Mouse (Mus musculus) mouse trophoblast stem cell (cell line): ENCODE data around the gene Gabrg3.

Source experiments
- in situ Hi-C, 2 experiments: fragments of 300-500 bp; cut with MseI, MboI; formaldehyde crosslinking; loops; 2 replicates in 1 of 2; 3 replicates in 1 of 2; pipeline ENCODE4 v1.15.1; 2025

The Gabrg3 gene

GRCm38 (mm10) chr7:57071435-57072160, 315.4 kb downstream of the Gabrg3 start:
- in situ Hi-C loops: no loop called here

GRCm38 (mm10) chr7:57065398-57065797, 321.6 kb downstream of the Gabrg3 start:
- in situ Hi-C loops: no loop called here

- in situ Hi-C loops: no loop called here
Measured at GRCm38 (mm10) chr7:57050906-57051635, 335.9 kb downstream of the Gabrg3 start.

GRCm38 (mm10) chr7:57037861-57038421, 349.0 kb downstream of the Gabrg3 start:
- in situ Hi-C loops: no loop called here

- in situ Hi-C loops: no loop called here
Measured at GRCm38 (mm10) chr7:57000585-57001261, 386.3 kb downstream of the Gabrg3 start.

- in situ Hi-C loops: no loop called here
Measured at GRCm38 (mm10) chr7:56997713-56998624, 389.0 kb downstream of the Gabrg3 start.

GRCm38 (mm10) chr7:56946398-56946797, 440.6 kb downstream of the Gabrg3 start:
- in situ Hi-C loops: loop anchor here (5.0 to 10.0 kb wide), 4 partner anchors 436 to 538 kb away; partner anchors contain the start of gene Gabrg3 (in 1 of the 2)

GRCm38 (mm10) chr7:56941606-56942005, 445.4 kb downstream of the Gabrg3 start:
- in situ Hi-C loops: loop anchor here (10.0 kb wide), 3 partner anchors 443 to 543 kb away; partner anchors contain the start of gene Gabrg3 (in 1 of the 2)

- in situ Hi-C loops: no loop called here
Measured at GRCm38 (mm10) chr7:56938020-56938419, 449.0 kb downstream of the Gabrg3 start.

- in situ Hi-C loops: no loop called here
Measured at GRCm38 (mm10) chr7:56919499-56919898, 467.5 kb downstream of the Gabrg3 start.

GRCm38 (mm10) chr7:56914862-56915261, 472.1 kb downstream of the Gabrg3 start:
- in situ Hi-C loops: no loop called here

GRCm38 (mm10) chr7:56899762-56900161, 487.2 kb downstream of the Gabrg3 start:
- in situ Hi-C loops: no loop called here

- in situ Hi-C loops: no loop called here
Measured at GRCm38 (mm10) chr7:56867314-56868075, 519.5 kb downstream of the Gabrg3 start.

GRCm38 (mm10) chr7:56843565-56843964, 543.4 kb downstream of the Gabrg3 start:
- in situ Hi-C loops: no loop called here

GRCm38 (mm10) chr7:56825446-56825845, 561.5 kb downstream of the Gabrg3 start:
- in situ Hi-C loops: no loop called here

GRCm38 (mm10) chr7:56801841-56802240, 585.1 kb downstream of the Gabrg3 start:
- in situ Hi-C loops: no loop called here

GRCm38 (mm10) chr7:56779122-56779521, 607.9 kb downstream of the Gabrg3 start:
- in situ Hi-C loops: no loop called here

- in situ Hi-C loops: no loop called here
Measured at GRCm38 (mm10) chr7:56768216-56768615, 618.8 kb downstream of the Gabrg3 start.

GRCm38 (mm10) chr7:56767796-56768195, 619.2 kb downstream of the Gabrg3 start:
- in situ Hi-C loops: no loop called here
